Mouse (Mus musculus): ENCODE results near the gene Slit2.

Slit2 gene

DNA sequence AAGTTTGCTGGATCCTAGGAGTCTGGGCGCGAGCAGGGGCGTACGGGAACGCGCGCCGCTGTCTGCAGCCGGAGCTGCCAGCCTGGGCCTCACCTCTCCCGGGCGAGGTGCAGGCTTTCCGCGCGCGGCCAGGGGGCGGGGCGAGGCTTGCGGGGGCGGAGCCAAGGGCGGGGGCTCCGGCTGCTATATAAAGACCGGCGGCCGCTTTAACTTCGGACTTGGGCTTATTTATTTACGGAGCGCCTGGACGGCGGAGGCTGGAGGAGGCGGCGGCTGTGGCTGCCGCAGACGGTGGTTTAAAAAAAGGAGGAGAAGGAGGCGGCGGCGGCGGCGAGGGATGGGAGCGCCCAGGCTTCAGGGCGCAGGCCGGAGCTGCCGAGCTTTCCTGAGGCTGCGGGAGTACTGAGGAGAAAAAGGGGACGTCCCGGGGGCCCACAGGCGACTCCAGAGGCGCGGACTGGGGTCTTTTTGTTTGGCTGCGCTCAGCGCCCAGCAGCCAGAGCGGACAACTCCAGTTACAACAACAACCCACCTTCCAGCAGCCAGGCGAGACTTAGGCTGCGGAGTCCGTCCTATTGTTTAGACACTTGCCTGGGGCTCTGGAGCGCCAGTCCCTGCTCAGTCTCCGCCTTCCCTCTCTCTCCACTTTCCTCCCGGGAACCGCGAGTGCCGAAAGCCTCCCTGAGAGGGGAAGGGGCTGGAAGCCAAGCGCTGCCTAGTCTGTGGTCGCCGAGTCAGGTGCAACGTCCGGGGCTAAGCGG, at the start of gene Slit2:
Gene Slit2, plus strand, starts transcription at position 198 of the 761 bp plus-strand sequence.
- no peak for DNase-seq (ENCODE audit: extremely low read depth, low read depth, low spot score)

DNA sequence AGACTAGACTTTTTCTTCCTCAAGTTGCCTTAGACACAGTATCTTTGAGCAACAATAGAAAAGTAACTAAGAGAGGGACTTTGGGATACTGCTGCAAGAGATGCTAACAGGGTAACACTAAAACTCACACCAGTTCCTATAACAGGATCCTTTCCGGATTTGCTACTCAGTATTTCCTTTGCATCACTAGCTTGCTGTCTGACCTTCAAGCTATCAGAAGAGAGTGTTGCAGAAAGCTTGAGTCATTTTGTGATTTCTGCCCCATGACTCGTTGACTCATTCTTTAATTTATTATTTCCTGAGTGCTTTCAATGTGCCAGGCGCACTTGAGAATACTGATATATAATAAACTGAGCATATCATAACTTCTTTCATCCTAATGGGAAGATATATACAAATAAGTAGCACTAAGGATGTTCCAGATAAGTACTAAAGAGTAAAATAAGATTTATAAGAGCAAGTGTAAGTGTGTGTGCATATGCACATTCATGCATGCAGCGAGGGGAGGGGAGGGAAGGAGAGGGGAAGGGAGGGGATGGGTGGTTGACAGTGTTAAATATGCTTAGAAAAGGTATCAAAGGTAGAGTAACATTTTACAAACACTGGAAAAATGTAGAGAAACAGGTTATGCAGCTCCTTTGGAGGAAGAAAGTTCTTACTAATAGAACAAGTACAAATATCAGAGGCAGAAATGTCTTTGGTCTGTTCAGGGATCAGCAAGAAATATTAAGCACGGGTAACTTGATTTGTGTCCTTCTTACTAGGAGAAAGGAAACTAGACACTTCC, 44.2 kb upstream of the Slit2 start:
- DNase-seq (ENCODE audit: extremely low read depth, low read depth, low spot score), result no peak

DNA sequence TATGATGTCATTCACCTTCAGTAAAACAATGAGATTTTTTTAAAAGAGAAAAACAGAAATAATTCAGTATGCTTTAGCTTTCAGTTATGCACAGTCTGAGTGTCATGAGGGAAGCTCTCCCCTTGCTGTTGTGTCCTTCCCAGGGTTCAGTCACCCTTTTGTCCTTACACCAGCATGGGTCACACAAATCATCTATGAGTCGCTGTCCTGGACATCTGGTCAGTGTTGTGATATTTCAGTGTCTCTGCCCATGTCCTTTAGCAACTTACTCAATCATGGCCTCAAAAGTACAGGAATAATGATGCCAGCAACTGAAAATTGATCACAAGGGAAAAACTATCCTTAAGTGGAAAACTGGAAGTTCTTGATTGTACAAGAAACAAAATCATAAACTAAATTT, 26.5 kb upstream of the Slit2 start:
- DNase-seq (ENCODE audit: extremely low read depth, low read depth, low spot score), result no peak

- DNase-seq (ENCODE audit: extremely low read depth, low read depth, low spot score), result no peak
These were observed 7.1 kb upstream of the Slit2 start for GRCm38 (mm10) chr5:47975795-47976194.

DNA sequence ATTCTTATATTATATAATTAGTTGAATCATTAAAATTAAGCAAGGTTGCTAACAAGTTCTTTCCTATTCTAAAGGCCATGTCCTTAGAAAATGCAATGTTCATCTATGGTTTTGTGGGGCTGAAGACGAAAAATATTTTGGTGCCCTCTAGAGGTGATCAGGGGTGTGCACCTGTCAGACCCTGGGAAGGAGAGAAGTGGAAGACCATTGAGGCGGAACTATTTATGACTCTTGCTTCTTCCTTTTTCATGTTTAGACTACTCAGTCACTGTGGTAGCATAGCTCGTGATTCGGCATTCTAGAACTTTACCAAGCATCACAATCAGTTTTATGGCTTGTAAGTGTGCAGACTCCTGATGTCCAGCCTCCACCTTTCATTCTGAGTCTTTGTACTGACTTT, 3.6 kb upstream of the Slit2 start:
- no peak for DNase-seq (ENCODE audit: extremely low read depth, low read depth, low spot score)

GRCm38 (mm10) chr5:47980459-47980858, 2.5 kb upstream of the Slit2 start:
- no peak for DNase-seq (ENCODE audit: extremely low read depth, low read depth, low spot score)

GRCm38 (mm10) chr5:47981951-47982350, 987 bp upstream of the Slit2 start:
- no peak for DNase-seq (ENCODE audit: extremely low read depth, low read depth, low spot score)

GRCm38 (mm10) chr5:47983746-47984583, 1.0 kb downstream of the Slit2 start:
- no peak for DNase-seq (ENCODE audit: extremely low read depth, low read depth, low spot score)

DNA sequence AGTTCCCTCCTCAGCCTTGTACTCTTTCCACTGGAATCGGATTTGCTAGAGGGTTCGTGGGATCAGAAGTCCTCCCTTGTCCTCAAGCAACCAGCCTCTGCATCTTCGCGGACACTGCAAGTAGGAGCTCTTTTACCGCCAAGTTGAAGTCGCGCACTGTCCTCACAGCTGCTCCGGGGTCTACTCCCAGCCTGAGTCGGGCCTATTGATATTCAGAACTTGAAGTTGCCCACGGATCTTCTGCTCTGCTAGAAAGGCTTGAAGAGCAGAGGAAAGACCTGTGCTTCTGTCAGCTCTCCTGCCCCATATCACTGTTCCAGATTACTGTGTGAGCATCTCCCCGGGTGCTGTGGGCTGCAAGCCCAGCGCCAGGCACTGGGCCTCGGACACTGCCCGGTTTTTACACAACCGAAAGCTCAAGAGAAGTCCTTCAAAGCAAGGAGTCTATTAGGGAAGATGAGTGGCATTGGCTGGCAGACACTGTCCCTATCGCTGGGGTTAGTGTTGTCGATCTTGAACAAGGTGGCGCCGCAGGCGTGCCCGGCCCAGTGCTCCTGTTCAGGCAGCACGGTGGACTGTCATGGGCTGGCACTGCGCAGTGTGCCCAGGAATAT, 1.8 kb downstream of the Slit2 start:
- no peak for DNase-seq (ENCODE audit: extremely low read depth, low read depth, low spot score)

GRCm38 (mm10) chr5:47985198-47985631, 2.3 kb downstream of the Slit2 start:
- DNase-seq (ENCODE audit: extremely low read depth, low read depth, low spot score), result no peak

DNA sequence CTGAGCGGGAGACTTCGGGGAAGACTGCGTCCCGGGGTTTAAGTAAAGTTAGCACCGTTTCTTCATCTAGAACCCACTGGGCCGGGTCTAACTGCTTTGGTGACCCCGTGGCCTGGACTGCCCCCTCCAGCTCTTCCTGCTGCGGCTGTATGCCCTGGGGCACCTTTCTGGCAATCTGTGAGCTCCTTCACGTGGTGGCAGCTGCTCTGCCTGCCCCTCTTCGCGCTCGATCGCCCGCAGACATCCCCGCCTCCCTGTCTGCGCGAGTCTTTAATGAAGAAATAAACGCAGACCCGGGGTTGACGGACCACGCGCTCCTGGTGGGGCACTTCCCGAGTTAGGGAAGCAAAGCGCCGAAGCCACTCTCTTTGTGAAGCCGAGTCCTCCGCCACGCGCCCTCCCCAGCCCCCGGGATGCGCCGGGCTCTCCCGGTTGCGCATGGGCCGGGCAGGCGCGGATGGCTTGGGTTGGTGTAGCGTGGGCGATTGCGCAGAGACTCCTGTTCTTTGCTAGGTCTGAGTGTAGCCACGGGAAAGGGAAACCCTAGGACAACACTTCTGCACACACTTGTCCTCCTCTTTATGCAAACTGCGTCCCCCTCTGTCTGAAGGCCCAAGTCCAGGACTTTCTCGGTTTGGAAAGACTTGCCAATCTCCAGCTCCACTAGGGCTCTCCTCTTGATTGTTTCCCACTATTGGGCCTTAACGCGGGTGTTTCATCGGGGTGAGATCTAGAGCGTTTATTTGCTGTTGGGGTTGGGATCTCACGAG, 3.1 kb downstream of the Slit2 start:
- DNase-seq (ENCODE audit: extremely low read depth, low read depth, low spot score), result no peak

DNA sequence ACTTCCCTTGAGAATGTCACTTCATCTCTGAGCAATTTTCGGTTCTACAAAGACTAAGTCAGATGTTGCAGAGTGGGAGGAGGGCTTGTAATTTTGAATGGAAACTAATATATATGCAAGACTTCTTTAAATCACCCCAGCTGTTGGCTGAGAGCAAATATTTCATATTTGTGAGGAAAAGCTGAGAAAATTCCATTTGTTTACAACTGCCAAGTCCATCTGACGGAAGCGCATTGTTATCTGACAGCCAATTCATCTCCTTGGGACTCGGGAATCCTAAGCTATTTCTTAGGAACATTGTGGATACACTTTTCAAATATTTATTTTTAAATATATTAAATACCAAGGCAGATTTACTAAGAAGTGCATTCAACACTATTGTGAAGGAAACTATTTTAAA, 8.0 kb downstream of the Slit2 start:
- no peak for DNase-seq (ENCODE audit: extremely low read depth, low read depth, low spot score)

DNA sequence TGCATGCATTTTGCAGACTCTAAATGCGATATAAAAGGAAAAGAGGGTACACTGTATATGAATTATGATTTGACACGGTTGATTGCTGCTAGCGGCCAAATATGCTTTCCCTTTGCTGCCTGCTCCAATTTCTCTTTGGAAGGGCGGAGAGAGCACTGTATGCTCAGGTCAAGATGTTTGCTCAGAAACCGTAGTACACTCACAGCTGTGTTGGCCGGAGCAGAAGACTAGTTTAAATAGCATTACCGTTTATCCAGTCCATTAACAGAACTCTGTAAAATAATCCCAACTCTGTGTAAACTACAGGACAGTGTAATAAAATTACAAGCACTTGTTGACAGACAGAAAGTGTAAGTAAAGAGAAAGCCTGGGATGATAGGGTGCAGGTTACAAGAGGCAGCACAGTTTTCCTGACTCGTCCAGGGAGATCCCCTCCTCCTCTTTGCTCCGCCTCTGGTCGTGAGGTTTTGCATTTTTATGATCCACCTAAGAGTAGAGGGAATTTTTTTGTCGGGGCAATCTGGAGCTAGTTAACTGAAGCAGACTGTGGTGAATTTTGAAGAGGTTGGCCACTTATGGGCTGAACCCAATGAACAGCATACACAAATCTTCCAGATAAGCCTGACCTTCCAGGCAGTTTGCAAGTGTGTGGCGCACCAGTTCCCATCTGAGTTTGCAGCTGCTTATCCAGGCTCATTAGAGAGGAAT, 20.9 kb downstream of the Slit2 start:
- no peak for DNase-seq (ENCODE audit: extremely low read depth, low read depth, low spot score)

DNA sequence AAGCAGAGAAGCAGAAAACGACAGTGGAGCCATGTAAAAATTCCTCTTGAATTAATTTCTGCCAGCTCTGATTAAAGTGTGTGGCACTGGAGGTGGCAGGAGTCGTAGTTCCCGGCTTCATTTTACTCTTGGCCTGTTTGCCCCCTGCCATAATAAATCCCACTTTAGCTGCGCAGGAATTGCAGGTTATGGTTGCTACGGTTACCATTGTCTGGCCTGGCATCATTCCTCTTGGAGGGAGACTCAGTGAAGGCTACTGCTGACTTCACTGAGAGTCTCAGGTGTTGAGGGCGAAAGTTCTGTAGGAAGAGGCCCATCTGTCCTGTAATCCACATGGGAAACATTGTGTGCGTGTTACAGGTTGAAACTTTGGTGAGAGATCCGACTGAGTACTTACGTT, 22.6 kb downstream of the Slit2 start:
- DNase-seq (ENCODE audit: extremely low read depth, low read depth, low spot score), result no peak

GRCm38 (mm10) chr5:48006059-48006458, 23.1 kb downstream of the Slit2 start:
- DNase-seq (ENCODE audit: extremely low read depth, low read depth, low spot score), result no peak

GRCm38 (mm10) chr5:48023441-48023840, 40.5 kb downstream of the Slit2 start:
- DNase-seq (ENCODE audit: extremely low read depth, low read depth, low spot score), result no peak

- no peak for DNase-seq (ENCODE audit: extremely low read depth, low read depth, low spot score)
These were observed 51.9 kb downstream of the Slit2 start for GRCm38 (mm10) chr5:48034875-48035274.

DNA sequence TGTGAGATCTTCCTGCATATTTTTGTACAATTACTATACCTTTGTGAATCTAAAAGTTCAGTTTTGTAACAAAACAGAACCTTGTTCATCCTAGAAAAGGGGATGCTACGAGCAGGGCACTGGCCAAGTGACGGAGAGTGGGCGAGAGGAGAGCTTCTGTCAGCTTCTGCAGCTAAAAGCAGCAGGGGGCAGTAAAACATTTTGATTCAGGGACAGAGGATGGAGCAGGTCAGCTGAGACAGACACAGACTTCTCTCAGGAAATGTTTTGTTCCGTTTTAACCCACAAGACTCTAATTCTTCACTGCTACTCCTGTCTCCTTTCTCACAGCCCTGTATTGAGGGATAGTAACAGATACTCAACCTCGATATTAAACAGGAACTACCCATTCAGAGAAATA, 55.1 kb downstream of the Slit2 start:
- no peak for DNase-seq (ENCODE audit: extremely low read depth, low read depth, low spot score)

DNA sequence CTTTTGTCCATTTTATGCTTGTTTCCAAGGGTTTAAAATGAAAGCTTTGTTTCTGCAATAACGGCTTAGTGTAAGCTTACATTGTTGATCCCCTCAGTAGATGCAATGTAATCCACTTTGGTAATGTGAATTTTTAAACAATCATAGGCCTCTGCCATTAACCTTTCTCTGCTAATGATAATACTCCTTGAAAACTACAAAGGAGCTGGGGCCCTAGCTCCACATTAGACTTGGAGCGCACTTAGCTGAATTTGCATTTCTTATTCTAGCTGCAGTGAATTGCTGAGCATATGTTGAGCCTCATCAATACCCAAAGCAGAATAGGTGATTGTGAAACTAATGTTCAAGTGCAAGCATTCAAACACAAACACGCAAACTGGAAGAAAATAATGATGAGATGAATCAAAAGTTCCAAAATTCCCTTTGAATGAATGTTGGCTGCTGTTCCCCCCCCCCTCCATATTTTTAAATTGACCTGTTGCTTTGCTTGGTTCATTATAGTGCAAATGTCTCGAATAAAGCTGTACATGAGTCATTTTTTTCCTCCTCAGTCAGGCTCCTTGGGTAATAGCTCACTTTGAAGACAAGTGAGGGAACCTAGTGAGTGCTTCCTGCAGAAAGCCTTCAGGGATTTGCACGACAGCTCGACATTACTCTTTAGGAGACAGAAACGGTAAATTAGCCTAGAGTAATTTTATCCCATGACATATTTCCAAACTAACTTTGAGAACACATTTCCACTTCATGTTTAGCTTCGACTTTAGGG, 66.2 kb downstream of the Slit2 start:
- no peak for DNase-seq (ENCODE audit: extremely low read depth, low read depth, low spot score)

Measured in fat pad, adult 2 months (tissue).